Comparison of ENCODE assay signal across 11 mouse cellular contexts in the genomic region with DNA sequence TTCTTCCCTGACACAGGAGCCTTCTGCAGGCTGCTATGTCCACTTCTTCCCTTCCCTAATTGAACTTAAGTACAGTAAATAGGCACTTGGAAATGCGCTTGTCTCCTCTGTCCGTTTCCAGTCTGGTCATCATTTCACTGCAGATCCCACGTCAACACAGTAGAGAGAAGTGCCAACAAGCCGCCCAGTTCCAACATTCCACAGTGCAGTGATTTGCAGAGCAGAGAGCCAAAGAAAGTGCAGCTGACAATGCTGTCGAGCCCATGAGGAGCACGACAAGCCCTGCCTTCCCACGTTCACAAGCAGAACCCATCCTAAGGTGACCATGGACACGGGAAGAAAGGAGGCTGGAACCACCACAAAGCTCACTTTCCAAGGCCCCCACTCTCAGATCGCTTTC. TPM values are rescaled to one million over a fixed set of nuclear protein-coding genes. Genes with fewer than 3 reads are reported as not detected.
DNase-seq lines count a peak whose midpoint lies in the region; ATAC-seq lines count a peak whose summit lies in the region.
"Had no signal": no experiment of that assay in that cellular context is flagged by ENCODE, and none has a peak within 500 bp of the region (broad histone marks: within the 10 kb centered on the region; RNA-seq: fewer than 3 reads in every experiment).

No protein-coding gene starts in this region.

- ATAC-seq in heart, embryonic 11.5 days (replicated peaks; ENCODE audit: insufficient number of reproducible peaks, low FRiP score, low TSS enrichment): no peak
- ATAC-seq in intestine, embryonic 16.5 days: no peak
- ATAC-seq in hindbrain, embryonic 16.5 days: no peak
- no peak for ATAC-seq in neural tube, embryonic 15.5 days (ENCODE audit: low FRiP score)

- H3K4me3 ChIP-seq in heart, embryonic 11.5 days (ENCODE audit: low read depth, low read length): no peak overlapping the region
- no peak overlapping the region for H3K4me3 ChIP-seq in intestine, embryonic 16.5 days (ENCODE audit: low read length)
- no peak overlapping the region for H3K4me3 ChIP-seq in hindbrain, embryonic 16.5 days (ENCODE audit: low read length)
- H3K4me3 ChIP-seq in neural tube, embryonic 15.5 days (replicated peaks): no peak overlapping the region
- H3K4me3 ChIP-seq: limb, embryonic 12.5 days had no signal

- no peak overlapping the region for H3K9ac ChIP-seq in heart, embryonic 11.5 days (ENCODE audit: low read depth, low read length)
- H3K9ac ChIP-seq in intestine, embryonic 16.5 days (ENCODE audit: low read depth, low read length): no peak overlapping the region
- no peak overlapping the region for H3K9ac ChIP-seq in hindbrain, embryonic 16.5 days (ENCODE audit: low read depth, low read length)
- H3K9ac ChIP-seq in neural tube, embryonic 15.5 days (replicated peaks): no peak overlapping the region
- H3K9ac ChIP-seq: limb, embryonic 12.5 days had no signal

- H3K4me1 ChIP-seq in heart, embryonic 11.5 days (ENCODE audit: control insufficient read depth, insufficient read depth, low read length): peaks cover 3% of the 10 kb centered on the region
- peaks cover 4% of the 10 kb centered on the region; the same call in 1 of the 2 replicates for H3K4me1 ChIP-seq in intestine, embryonic 16.5 days (ENCODE audit: control insufficient read depth, insufficient read depth, low read length)
- peaks cover 4% of the 10 kb centered on the region; the same call in 1 of the 2 replicates for H3K4me1 ChIP-seq in hindbrain, embryonic 16.5 days (ENCODE audit: control insufficient read depth, insufficient read depth, low read depth, low read length)
- H3K4me1 ChIP-seq in neural tube, embryonic 15.5 days: peaks cover 11% of the 10 kb centered on the region

- H3K27me3 ChIP-seq in heart, embryonic 11.5 days (ENCODE audit: control insufficient read depth, insufficient read depth, low read length): peaks cover 55% of the 10 kb centered on the region
- peaks cover 32% of the 10 kb centered on the region for H3K27me3 ChIP-seq in intestine, embryonic 16.5 days (replicated peaks; ENCODE audit: control insufficient read depth, insufficient read depth, low read length)
- peaks cover 11% of the 10 kb centered on the region; the same call in 1 of the 2 replicates for H3K27me3 ChIP-seq in hindbrain, embryonic 16.5 days (replicated peaks; ENCODE audit: control insufficient read depth, insufficient read depth, low read length)
- peaks cover 39% of the 10 kb centered on the region for H3K27me3 ChIP-seq in neural tube, embryonic 15.5 days (replicated peaks)

- no peaks in the 10 kb centered on the region for H3K9me3 ChIP-seq in heart, embryonic 11.5 days (replicated peaks; ENCODE audit: control insufficient read depth, low read length)
- H3K9me3 ChIP-seq in intestine, embryonic 16.5 days (ENCODE audit: control insufficient read depth, low read length): no peaks in the 10 kb centered on the region
- H3K9me3 ChIP-seq in hindbrain, embryonic 16.5 days (ENCODE audit: control insufficient read depth, low read length): no peaks in the 10 kb centered on the region
- no peaks in the 10 kb centered on the region for H3K9me3 ChIP-seq in neural tube, embryonic 15.5 days (replicated peaks)
- H3K9me3 ChIP-seq: limb, embryonic 12.5 days had no signal

- no peak overlapping the region for H3K4me2 ChIP-seq in heart, embryonic 11.5 days
- H3K4me2 ChIP-seq in intestine, embryonic 16.5 days (ENCODE audit: low read depth, low read length): 0 out of 2 replicates have a peak overlapping the region, but pooled peaks have one; percentile 97
- no peak overlapping the region for H3K4me2 ChIP-seq in hindbrain, embryonic 16.5 days (ENCODE audit: low read length)
- H3K4me2 ChIP-seq in neural tube, embryonic 15.5 days: no peak overlapping the region; the same call in 1 of the 2 replicates
- H3K4me2 ChIP-seq: limb, embryonic 12.5 days had no signal

- no peak overlapping the region for H3K27ac ChIP-seq in heart, embryonic 11.5 days (ENCODE audit: low read depth, low read length)
- H3K27ac ChIP-seq in intestine, embryonic 16.5 days (ENCODE audit: low read length): no peak overlapping the region
- H3K27ac ChIP-seq in hindbrain, embryonic 16.5 days (ENCODE audit: low read depth, low read length): no peak overlapping the region
- no peak overlapping the region for H3K27ac ChIP-seq in neural tube, embryonic 15.5 days (replicated peaks)
- H3K27ac ChIP-seq: limb, embryonic 12.5 days had no signal

- peak; percentile 96 for DNase-seq in heart, adult 11 months
- DNase-seq in heart, adult 8-10 months (ENCODE audit: low spot score): peak; percentile 39
- DNase-seq in skeletal muscle tissue, adult 2 months (ENCODE audit: low read depth, low spot score): peak; percentile 80
- no peak for DNase-seq in adrenal gland, postnatal 4 days (ENCODE audit: low spot score in 2 of 2)
- DNase-seq: thymus, postnatal 25 days had no signal

- WGBS in heart, embryonic 11.5 days (ENCODE audit: insufficient replicate concordance): 39% methylated on average over 9 of the region's 9 CpGs
- 51% methylated on average over 9 of the region's 9 CpGs for WGBS in intestine, embryonic 16.5 days
- 63% methylated on average over 9 of the region's 9 CpGs for WGBS in hindbrain, embryonic 16.5 days
- 68% methylated on average over 9 of the region's 9 CpGs for WGBS in neural tube, embryonic 15.5 days

- H3K36me3 ChIP-seq in heart, embryonic 11.5 days (ENCODE audit: control insufficient read depth, insufficient read depth, low read length): no peaks in the 10 kb centered on the region
- H3K36me3 ChIP-seq in intestine, embryonic 16.5 days (ENCODE audit: control insufficient read depth, insufficient read depth, low read length): no peaks in the 10 kb centered on the region
- H3K36me3 ChIP-seq in hindbrain, embryonic 16.5 days (ENCODE audit: control insufficient read depth, insufficient read depth, low read length): no peaks in the 10 kb centered on the region
- no peaks in the 10 kb centered on the region for H3K36me3 ChIP-seq in neural tube, embryonic 15.5 days
- H3K36me3 ChIP-seq: limb, embryonic 12.5 days had no signal

RNA-seq across cellular contexts. Expression of a gene that starts 1.7 kb away (rescaled TPM):
- 0.69 and 2.2 TPM in 2 replicates for polyA plus RNA-seq in heart, embryonic 11.5 days (2014; fragmentation: Nextera tagmentation; extraction: Ambion mirVana)
- 10 to 100 TPM in 3 of 4 experiments, 1 to 10 TPM in 1; 8.3 to 11.7 (median 10.6) TPM for total RNA-seq in heart, adult 8-10 months (2022)
- 13.3 and 14.9 TPM in 2 replicates for polyA plus RNA-seq in intestine, embryonic 16.5 days (2015; fragmentation: Nextera tagmentation; extraction: Ambion mirVana)
- 8.3 and 12.4 TPM in 2 replicates for polyA plus RNA-seq in hindbrain, embryonic 16.5 days (2015; fragmentation: Nextera tagmentation; extraction: Ambion mirVana)
- total RNA-seq in adrenal gland, postnatal 4 days (2021): 10 to 100 TPM; 38.7 to 48.5 TPM
- polyA plus RNA-seq in neural tube, embryonic 15.5 days (2015; fragmentation: Nextera tagmentation; extraction: Ambion mirVana): 12.9 and 13.8 TPM in 2 replicates
- total RNA-seq: megakaryocyte-erythroid progenitor cell, adult 5-6 weeks had no signal

Comparison
In these comparisons a context has a peak if more than half of its experiments do, and no peak if none do; other contexts are left out.
1. DNase-seq: peak in heart, adult 11 months (single experiment), heart, adult 8-10 months (single experiment) and skeletal muscle tissue, adult 2 months (single experiment); none in adrenal gland, postnatal 4 days (0 of 2).